Mouse (Mus musculus): ENCODE results near the gene Spcs1. TPM values are rescaled to one million over a fixed set of nuclear protein-coding genes. Genes with fewer than 3 reads are reported as not detected.
A peak's percentile ranks its signal among the peaks of the same experiment; 100 is the strongest.

Gene Spcs1
- 194 and 262 TPM in 2 replicates for polyA plus RNA-seq (2012; rRNA removed)

DNA sequence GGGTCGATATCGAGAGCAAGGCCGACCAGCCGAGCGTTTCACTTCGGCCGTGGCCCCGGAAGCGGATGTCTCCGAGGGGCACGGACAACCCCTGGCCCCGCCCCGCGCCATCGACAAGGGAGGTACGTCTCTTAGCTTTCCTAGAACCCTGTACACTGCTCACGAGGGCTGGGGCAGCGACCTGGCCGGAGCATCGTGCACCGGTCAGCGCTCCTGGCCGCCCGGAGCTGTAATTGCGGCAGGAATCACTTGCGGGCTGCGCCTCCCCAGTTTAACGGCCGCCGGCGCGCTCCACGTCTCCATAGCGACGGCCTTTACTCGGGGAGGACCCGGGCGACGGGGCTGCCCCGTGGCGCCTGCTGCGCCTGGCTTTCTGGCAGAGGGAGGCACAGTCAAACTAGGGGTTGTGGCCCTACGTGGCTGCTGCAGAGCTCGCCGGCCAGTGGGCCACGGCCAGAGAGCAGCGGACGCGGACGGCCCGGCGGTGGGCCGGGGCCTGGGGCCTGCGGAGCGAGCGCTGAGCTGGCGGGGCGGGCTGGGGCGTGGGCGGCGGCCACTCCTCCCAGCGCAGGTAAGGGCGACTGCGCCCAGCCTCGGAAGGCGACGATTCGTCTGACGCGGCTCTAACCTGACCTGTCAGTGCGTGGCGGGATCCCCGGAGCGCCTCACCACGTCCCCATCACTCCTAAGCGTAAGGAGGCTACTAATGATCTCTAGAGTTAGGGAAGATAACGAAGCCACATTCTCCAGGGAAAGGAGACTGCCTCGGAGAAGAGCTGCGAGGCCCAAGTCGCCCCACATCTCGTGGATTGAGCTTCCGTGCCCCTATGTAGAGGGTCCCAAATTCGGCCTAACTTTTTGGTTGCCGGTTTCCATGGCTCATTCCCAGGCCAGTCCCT, at the start of gene Spcs1, which contains the start of gene Glt8d1:
TSS of gene Spcs1 (minus strand) at position 366 of the 899 bp plus-strand sequence.
TSS of gene Glt8d1 (plus strand) at position 94 of the 899 bp plus-strand sequence.
- WGBS, result under 1% methylated on average over 76 of the region's 84 CpGs
- peak; percentile 91 for DNase-seq
- H3K27me3 ChIP-seq (replicated peaks; ENCODE audit: control insufficient read depth, insufficient read depth, low read length), result no peaks in the 10 kb centered on the region
- H3K36me3 ChIP-seq (ENCODE audit: control insufficient read depth, insufficient read depth, low read length), result no peaks in the 10 kb centered on the region
- H3K4me1 ChIP-seq (ENCODE audit: control insufficient read depth, insufficient read depth, low read length), result peaks cover 2% of the 10 kb centered on the region; the same call in 1 of the 2 replicates
- H3K27ac ChIP-seq (ENCODE audit: insufficient read depth, low read depth, low read length), result peak within 1 kb of the TSS; percentile 68
- H3K4me3 ChIP-seq (ENCODE audit: insufficient read depth, low read depth, low read length), result peak within 1 kb of the TSS; percentile 70
- TF ChIP-seq POLR2A (IDR thresholded peaks at IDR 0.05; ENCODE audit: low read depth, low read length) (peak; percentile 64), CTCF (conservative IDR thresholded peaks at IDR 0.05; ENCODE audit: insufficient read depth, insufficient read length, low read depth, low read length) (no peak)

- Histone ChIP-seq H3K4me3 (ENCODE audit: insufficient read depth, low read depth, low read length) (no peak overlapping the region), H3K36me3 (ENCODE audit: control insufficient read depth, insufficient read depth, low read length) (peaks cover 18% of the 10 kb centered on the region), H3K4me1 (ENCODE audit: control insufficient read depth, insufficient read depth, low read length) (no peaks in the 10 kb centered on the region), H3K27ac (ENCODE audit: insufficient read depth, low read depth, low read length) (no peak overlapping the region), H3K27me3 (replicated peaks; ENCODE audit: control insufficient read depth, insufficient read depth, low read length) (no peaks in the 10 kb centered on the region)
- DNase-seq, result no peak
- WGBS, result 96% methylated on average over 1 of the region's 1 CpGs
- no peak for TF ChIP-seq CTCF (conservative IDR thresholded peaks at IDR 0.05; ENCODE audit: insufficient read depth, insufficient read length, low read depth, low read length)
- no peak for TF ChIP-seq POLR2A (IDR thresholded peaks at IDR 0.05; ENCODE audit: low read depth, low read length)
These were observed 44.3 kb upstream of the Spcs1 start for GRCm38 (mm10) chr14:31045817-31046216.

- H3K27ac ChIP-seq (ENCODE audit: insufficient read depth, low read depth, low read length), result no peak overlapping the region
- WGBS, result 96% methylated on average over 5 of the region's 5 CpGs
- DNase-seq, result no peak
- H3K36me3 ChIP-seq (ENCODE audit: control insufficient read depth, insufficient read depth, low read length), result peaks cover 16% of the 10 kb centered on the region
- H3K4me3 ChIP-seq (ENCODE audit: insufficient read depth, low read depth, low read length), result no peak overlapping the region
- TF ChIP-seq POLR2A (IDR thresholded peaks at IDR 0.05; ENCODE audit: low read depth, low read length) (no peak), CTCF (conservative IDR thresholded peaks at IDR 0.05; ENCODE audit: insufficient read depth, insufficient read length, low read depth, low read length) (no peak)
- H3K27me3 ChIP-seq (replicated peaks; ENCODE audit: control insufficient read depth, insufficient read depth, low read length), result no peaks in the 10 kb centered on the region
- no peaks in the 10 kb centered on the region for H3K4me1 ChIP-seq (ENCODE audit: control insufficient read depth, insufficient read depth, low read length)
These were observed 43.8 kb upstream of the Spcs1 start for GRCm38 (mm10) chr14:31045296-31045695.

DNA sequence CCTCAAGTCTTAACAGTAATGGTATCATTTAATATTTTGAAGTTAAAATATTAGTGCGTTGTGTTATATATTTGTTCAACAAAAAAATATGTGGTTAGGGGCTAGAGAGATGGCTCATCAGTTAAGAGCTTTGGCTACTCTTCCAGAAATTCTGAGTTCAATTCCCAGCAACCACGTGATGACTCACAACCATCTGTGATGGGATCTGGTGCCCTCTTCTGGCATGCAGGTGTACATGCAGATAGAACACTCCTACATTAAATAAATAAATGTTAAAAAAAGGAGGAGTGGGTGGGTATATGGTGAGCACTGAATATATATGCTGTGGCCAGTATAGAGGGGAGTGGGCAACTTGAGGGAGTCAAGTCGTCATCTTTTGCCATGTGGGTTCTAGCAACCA, 24.3 kb upstream of the Spcs1 start:
- Histone ChIP-seq H3K36me3 (ENCODE audit: control insufficient read depth, insufficient read depth, low read length) (peaks cover 6% of the 10 kb centered on the region; the same call in 1 of the 2 replicates), H3K4me3 (ENCODE audit: insufficient read depth, low read depth, low read length) (no peak overlapping the region), H3K27ac (ENCODE audit: insufficient read depth, low read depth, low read length) (no peak overlapping the region), H3K27me3 (replicated peaks; ENCODE audit: control insufficient read depth, insufficient read depth, low read length) (no peaks in the 10 kb centered on the region), H3K4me1 (ENCODE audit: control insufficient read depth, insufficient read depth, low read length) (0 out of 2 replicates have a peak, but pooled peaks cover 4% of the 10 kb centered on the region)
- TF ChIP-seq CTCF (conservative IDR thresholded peaks at IDR 0.05; ENCODE audit: insufficient read depth, insufficient read length, low read depth, low read length) (peak; percentile 31; the same call in 1 of the 2 replicates), POLR2A (IDR thresholded peaks at IDR 0.05; ENCODE audit: low read depth, low read length) (no peak)
- DNase-seq, result peak; percentile 14
- 86% methylated on average over 3 of the region's 3 CpGs for WGBS

DNA sequence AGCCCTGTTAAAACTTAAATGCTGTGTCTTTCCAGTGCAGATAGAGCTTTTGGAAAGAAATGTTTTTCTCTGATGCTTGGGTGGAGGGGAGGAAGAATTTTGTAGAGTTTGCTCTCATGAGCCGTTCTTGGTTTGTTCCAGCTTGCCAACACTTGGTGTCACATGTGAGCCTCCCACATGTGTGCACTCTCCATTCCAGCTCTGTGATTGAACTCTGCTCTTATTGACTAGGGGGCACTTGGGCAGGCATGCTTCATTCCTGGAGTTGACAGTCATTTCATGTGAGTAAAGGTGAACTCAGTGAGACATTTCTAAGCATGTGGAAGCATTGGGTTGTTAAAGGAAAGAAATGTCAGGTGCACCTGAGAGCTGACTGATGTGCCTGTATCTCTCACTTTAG, 21.1 kb upstream of the Spcs1 start:
- DNase-seq, result peak; percentile 61
- H3K27me3 ChIP-seq (replicated peaks; ENCODE audit: control insufficient read depth, insufficient read depth, low read length), result no peaks in the 10 kb centered on the region
- peaks cover 1% of the 10 kb centered on the region; the same call in 1 of the 2 replicates for H3K36me3 ChIP-seq (ENCODE audit: control insufficient read depth, insufficient read depth, low read length)

GRCm38 (mm10) chr14:31019331-31020205, 18.1 kb upstream of the Spcs1 start:
- Histone ChIP-seq H3K4me3 (ENCODE audit: insufficient read depth, low read depth, low read length) (peak overlapping the region; percentile 98), H3K36me3 (ENCODE audit: control insufficient read depth, insufficient read depth, low read length) (peaks cover 7% of the 10 kb centered on the region), H3K27me3 (replicated peaks; ENCODE audit: control insufficient read depth, insufficient read depth, low read length) (no peaks in the 10 kb centered on the region), H3K4me1 (ENCODE audit: control insufficient read depth, insufficient read depth, low read length) (peaks cover 15% of the 10 kb centered on the region), H3K27ac (ENCODE audit: insufficient read depth, low read depth, low read length) (peak overlapping the region; percentile 80)
- DNase-seq, result peak; percentile 86
- WGBS, result 5% methylated on average over 52 of the region's 56 CpGs
- TF ChIP-seq POLR2A (IDR thresholded peaks at IDR 0.05; ENCODE audit: low read depth, low read length) (peak; percentile 23), CTCF (conservative IDR thresholded peaks at IDR 0.05; ENCODE audit: insufficient read depth, insufficient read length, low read depth, low read length) (no peak)

More for the DNA sequence above, 21.1 kb upstream of the Spcs1 start:
- no peak overlapping the region for H3K4me3 ChIP-seq (ENCODE audit: insufficient read depth, low read depth, low read length)
- 12% methylated on average over 1 of the region's 1 CpGs for WGBS
- TF ChIP-seq POLR2A (IDR thresholded peaks at IDR 0.05; ENCODE audit: low read depth, low read length) (no peak), CTCF (conservative IDR thresholded peaks at IDR 0.05; ENCODE audit: insufficient read depth, insufficient read length, low read depth, low read length) (no peak)
- peaks cover 13% of the 10 kb centered on the region for H3K4me1 ChIP-seq (ENCODE audit: control insufficient read depth, insufficient read depth, low read length)
- no peak overlapping the region for H3K27ac ChIP-seq (ENCODE audit: insufficient read depth, low read depth, low read length)
